Mouse (Mus musculus): Measurements from ENCODE around the gene Idnk. TPM values are rescaled to one million over a fixed set of nuclear protein-coding genes. Genes with fewer than 3 reads are reported as not detected.

The Idnk gene
- polyA plus RNA-seq (2012; rRNA removed): 26.0 and 52.7 TPM in 2 replicates

GRCm38 (mm10) chr13:58157447-58158098 is at the start of gene Idnk:
Gene Idnk, plus strand, starts transcription at chr13:58157649.

GRCm38 (mm10) chr13:58113061-58113900 is 44.2 kb upstream of the Idnk start, which contains the start of gene Klhl3:
Gene Klhl3, minus strand, starts transcription at chr13:58113592.

GRCm38 (mm10) chr13:58128396-58128767 is 29.1 kb upstream of the Idnk start, which contains the start of gene Hnrnpa0:
Gene Hnrnpa0, minus strand, starts transcription at chr13:58128556.

Other genes starting within 250 kb of the Idnk start
- 11.9 and 14.7 TPM in 2 replicates for gene Spock1, start 249.3 kb upstream of the Idnk start, polyA plus RNA-seq (2012; rRNA removed)
- gene Klhl3, start 44.1 kb upstream of the Idnk start, polyA plus RNA-seq (2012; rRNA removed): 2.8 and 3.3 TPM in 2 replicates
- 354 and 663 TPM in 2 replicates for gene Hnrnpa0, start 29.1 kb upstream of the Idnk start, polyA plus RNA-seq (2012; rRNA removed)
- gene Ubqln1, start 58.0 kb downstream of the Idnk start, polyA plus RNA-seq (2012; rRNA removed): 58.6 and 88.6 TPM in 2 replicates
- 37.1 and 44.9 TPM in 2 replicates for gene Gkap1, start 118.0 kb downstream of the Idnk start, polyA plus RNA-seq (2012; rRNA removed)
- 1.3 and 4.7 TPM in 2 replicates for gene Kif27, start 201.5 kb downstream of the Idnk start, polyA plus RNA-seq (2012; rRNA removed)
- 15.5 and 27.3 TPM in 2 replicates for gene 2210016F16Rik, start 227.6 kb downstream of the Idnk start, polyA plus RNA-seq (2012; rRNA removed)
- gene Rmi1, start 244.6 kb downstream of the Idnk start, polyA plus RNA-seq (2012; rRNA removed): 17.9 and 20.3 TPM in 2 replicates
- 1,299 and 2,632 TPM in 2 replicates for gene Hnrnpk, start 245.7 kb downstream of the Idnk start, polyA plus RNA-seq (2012; rRNA removed)